Mouse (Mus musculus): ENCODE measurements at regions not wholly inside any gene's neighbourhood (a gene's known extent, or its start where the extent isn't known, plus 50 kb on each side); places are given as distances from the start of the nearest gene placed in this dataset.

- no peak for TF ChIP-seq CTCF (IDR thresholded peaks at IDR 0.05)
- no peak for TF ChIP-seq POLR2A (IDR thresholded peaks at IDR 0.05; ENCODE audit: insufficient read depth, low read depth, low read length)
Observed at GRCm38 (mm10) chr12:54384116-54384515, 180.5 kb upstream of the Egln3 start.
